Mouse (Mus musculus): ENCODE measurements around the gene Gmds.

DNA sequence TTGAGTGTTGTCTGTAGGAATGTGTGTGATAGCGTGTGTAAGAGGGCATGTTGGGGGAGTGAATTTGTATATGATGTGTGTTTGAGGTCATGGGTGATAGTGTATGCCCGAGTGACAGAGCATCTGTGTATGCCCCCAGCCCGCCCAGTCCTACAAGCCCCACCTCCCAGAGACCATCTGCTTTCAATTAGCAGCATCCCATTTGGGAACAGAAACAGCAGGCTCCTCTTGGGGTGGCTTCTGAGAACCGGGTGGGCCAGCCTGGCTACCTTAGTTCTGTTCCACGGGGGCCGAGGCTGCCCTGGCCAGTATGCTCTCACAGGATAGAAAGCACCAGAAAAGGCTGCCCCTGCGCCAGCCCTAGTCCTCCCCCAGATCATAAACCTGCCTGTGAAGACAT, 520.2 kb downstream of the Gmds start:
- TF ChIP-seq CTCF (IDR thresholded peaks at IDR 0.05; ENCODE audit: borderline replicate concordance, control insufficient read depth, extremely low read depth, insufficient read depth, low read length, poor library complexity) (no peak), POLR2A (IDR thresholded peaks at IDR 0.05; ENCODE audit: control insufficient read depth, extremely low read depth, insufficient read depth, low read length, poor library complexity) (no peak)

Measured in thymus, adult 2 months (tissue).